Mouse (Mus musculus): ENCODE results near the gene Cdc14a. TPM values are rescaled to one million over a fixed set of nuclear protein-coding genes. Genes with fewer than 3 reads are reported as not detected.
"Not testable (repeated sequence)": the region's sequence is repeated elsewhere in the genome, so short reads cannot be mapped to it uniquely, and the experiment has no call there.

Cdc14a gene
- polyA plus RNA-seq, 2 experiments from 2014 or later, result 12.0 to 12.1 TPM

DNA sequence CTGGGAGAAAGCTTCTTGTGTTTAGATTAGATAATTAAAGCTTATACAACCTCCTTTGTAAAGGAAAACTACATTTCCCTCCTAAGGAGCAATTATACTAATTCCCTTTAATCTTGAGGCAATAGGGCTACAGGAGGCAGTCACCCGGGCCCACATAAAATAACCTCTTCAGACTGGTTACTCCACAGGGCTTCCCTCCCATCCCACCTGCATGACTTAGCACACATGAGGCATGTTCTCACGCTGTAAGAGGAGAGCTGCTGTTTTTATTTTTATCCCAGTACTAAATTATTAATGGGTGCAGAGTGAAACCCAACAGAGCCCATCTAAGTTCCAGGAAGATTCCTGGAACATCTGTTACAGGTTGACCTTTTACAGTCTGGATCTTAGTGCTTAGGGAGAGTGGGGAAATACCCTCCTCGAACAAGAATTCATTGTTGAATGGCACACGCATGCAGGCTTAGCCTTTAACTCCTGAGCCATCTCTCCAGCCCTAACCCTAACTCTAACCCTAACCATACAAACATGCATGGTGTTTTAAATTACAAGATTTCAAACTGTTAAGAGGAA is 54.9 kb downstream of the Cdc14a start:
- ATAC-seq, result no peak

DNA sequence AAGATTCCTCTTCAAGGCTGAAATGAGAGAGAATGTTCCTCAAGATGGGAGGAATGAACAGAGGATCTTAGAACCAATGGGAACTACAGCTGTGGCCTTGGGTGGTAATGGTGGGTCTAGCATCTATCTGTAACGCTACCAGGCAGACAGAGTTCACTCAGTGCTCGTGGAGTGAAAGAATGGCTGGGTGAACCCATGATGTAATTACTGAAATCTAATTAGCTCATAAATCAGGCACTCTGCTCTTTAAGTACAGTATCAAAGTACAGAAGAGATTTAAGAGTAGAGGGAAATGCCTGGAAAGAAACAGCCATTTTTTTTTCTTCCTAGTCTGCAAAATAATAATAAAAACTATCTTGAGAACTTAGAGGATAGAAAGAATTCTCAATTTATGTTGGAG is 57.7 kb downstream of the Cdc14a start:
- ATAC-seq, result no peak

DNA sequence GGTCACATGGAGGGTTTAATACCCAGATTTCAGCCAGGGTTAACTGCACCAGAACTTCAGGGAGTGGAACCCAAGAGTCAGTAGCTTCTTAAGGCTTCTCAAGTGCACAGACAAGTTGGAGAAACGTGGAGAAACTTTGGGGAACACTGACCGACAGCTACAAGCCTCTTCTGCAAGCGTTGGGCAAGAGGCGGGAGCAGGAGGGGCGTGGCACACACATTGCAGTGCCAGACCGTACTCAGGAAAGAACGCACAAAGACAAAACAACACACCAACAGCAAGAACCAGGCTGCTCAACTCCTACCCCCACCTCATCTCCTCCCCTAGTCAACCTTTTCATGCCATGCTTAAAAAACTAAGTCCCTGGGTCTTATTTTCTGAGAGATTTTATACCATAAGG is 61.9 kb downstream of the Cdc14a start:
- ATAC-seq, result no peak

DNA sequence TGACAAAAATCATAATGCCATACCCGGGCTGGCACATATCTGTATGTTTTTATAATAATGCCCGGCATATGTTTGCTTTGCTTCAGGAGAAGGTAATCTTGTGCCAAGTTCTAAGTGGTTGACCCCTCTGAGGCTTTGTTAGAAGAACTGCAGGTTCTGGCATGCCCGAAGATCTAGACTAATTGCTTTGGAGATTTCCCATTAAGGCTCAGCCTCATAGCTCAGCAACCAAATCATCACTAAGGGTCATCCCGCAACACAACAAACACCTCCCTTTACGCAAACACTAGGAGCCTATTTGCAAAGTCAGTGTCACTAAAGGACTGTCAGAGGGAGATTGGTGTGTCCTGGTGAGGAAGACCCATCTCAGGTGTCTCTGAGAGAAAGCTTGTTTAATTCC is 62.7 kb downstream of the Cdc14a start:
- ATAC-seq, result no peak

DNA sequence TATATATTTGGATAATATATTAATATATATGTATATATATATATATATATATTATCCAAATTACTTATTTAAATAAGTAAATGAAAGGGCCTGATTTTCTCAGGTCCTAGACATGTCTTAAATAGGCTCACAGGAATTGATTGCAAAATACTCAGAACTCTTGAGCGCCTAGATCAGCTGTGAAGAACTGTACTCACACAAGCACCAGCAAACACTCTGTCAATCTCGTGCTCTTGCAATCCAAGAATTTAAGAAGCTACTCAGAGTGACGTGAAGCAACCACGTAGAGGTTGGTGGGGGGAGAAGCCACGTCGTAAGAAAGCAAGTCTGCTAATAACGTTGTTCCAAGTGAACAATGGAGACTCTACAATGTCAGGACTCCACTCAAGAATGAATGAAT is 66.0 kb downstream of the Cdc14a start:
- ATAC-seq, result no peak

DNA sequence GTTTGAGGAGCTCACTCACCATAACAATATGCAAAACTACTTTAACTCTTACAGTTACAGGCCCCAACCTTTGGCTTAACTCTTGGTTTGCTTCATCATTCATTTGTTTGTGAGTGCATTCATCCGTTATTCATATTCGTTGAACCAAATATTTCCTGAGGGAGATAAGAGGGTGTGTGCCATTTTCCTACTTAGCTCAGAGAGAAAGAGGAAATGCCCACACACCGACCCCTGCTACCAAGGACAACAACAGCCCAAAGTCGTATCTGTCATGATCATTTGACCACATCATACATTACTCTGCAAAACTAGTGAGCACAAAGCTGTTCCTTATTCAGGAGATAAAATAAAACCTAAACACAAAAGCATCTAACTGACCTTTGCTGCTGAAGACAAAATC is 66.7 kb downstream of the Cdc14a start:
- no peak for ATAC-seq

DNA sequence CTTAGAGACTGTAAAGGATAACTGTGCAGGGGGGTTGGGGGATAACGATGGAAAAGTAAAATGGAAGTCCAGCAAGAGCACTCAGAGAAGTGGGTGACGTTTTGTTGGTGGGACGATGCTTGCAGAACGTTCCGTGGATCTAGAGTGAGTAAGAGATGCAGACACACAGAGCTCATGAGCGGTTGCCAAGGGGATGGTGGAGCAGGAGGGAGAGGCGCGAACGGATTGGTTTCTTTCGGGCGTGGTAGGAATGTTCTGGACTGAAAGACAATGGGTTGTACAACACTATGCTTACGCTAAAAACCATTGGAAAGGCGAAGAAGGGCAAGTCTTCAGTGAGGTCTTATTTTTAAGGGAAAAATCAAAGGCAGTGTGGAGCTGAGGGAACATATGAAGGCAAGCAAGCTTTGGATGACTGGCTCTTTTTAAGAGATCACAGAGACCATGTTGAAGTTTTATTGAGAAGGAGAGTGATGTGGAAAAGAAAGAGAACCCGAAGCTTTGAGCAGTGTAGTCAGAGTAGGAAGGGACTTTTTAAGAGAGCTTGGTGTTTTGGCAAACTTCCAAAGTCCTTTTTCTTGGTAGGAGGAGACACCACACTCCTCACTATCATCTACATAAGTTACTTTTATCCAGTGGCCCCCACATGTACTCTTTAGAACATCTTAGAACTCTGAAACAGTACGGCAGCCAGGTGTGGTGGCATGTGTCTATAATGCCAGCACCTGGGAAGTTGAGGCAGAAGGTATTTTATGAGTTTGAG is 68.6 kb downstream of the Cdc14a start:
- no peak for ATAC-seq

DNA sequence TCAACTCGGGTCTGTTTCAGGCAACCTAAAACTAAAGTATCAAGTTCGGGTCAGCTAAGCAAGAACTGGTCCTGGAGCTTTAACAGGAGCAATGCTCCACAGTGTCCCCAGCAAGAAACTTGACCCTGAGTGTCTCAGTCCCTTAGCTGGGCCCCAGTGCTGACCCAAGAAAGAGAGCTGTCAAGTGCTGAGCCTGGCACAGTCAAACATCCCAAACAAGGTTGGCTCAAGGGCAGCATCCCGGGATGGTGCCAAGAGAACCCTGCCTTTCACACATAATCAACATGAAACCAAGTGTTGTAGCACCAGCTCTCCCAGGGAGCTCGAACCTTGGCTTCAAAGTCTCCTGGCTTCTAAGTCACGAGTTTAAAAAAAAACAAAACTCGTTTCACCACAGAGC is 71.3 kb downstream of the Cdc14a start:
- no peak for ATAC-seq

DNA sequence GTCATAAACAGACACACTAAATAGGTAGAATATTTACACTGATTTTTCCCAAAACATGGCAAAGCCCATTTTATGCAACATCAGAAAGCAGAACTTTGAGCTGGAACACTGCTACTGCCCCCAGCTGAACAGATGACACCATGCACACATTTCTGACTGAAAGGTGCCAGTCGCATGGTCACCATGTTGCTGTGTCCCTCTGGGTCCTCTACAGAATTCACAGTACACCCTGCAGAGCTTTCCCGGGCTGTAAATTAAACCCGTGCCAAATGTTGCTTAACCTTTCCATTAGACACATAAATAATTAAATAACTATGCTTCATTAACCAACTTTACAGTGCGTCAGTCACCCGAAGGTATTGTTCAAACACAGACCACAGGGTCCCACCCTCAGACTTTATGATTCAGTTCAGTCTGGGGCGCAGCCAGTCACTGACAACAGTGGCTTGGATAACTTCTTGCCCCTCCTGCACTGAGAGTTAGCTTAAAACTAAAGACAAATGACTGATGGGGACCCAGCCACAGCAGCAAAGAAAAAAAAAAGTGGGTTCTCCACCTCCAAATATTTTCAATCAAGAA is 73.4 kb downstream of the Cdc14a start:
- ATAC-seq, result no peak

DNA sequence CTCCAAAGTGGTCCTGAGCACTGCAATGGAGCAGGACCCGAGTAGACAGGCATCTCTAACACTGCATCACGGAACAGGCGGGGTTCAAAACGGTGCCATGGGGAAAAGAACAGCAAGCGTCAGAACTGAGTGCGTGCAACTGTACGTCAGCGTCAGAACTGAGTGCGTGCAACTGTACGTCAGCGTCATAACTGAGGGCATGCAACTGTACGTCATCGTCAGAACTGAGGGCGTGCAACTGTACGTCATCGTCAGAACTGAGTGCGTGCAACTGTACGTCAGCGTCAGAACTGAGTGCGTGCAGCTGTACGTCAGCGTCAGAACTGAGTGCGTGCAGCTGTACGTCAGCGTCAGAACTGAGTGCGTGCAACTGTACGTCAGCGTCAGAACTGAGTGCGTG is 76.3 kb downstream of the Cdc14a start:
- not testable (repeated sequence) for ATAC-seq

DNA sequence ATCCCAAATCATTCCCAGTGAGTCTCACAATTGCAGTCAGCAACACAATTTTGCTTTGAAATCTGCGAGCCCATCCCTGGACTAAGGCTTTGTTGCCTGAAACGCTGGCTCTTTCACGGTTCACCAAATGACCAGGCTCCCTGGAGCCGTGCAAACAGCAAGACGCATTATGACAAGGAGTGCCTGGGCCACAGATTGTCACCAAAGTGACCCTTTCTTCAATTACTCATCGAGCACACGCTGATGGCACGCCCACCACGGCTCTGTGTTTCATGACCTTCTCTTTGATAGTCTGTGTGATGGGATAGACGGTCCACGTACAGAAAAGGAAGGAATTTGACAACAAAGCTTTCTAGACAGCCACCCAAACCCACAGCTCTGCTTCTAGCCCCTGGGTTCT is 78.6 kb downstream of the Cdc14a start:
- no peak for ATAC-seq

DNA sequence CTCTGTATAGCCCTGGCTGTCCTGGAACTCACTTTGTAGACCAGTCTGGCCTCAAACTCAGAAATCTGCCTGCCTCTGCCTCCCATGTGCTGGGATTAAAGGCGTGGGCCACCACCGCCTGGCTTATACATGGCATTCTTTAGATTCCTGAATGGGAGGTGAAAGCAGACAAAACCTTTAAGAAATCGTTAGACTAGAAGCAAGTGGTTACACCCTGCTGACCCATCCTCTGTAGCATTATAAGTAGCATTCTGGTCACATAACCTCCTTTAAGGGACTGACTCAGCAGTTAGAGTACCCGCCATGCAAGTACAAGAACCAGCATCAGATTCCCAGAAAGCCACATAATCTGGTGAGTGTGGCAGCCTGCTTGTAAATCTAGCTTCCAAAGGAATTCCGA is 81.6 kb downstream of the Cdc14a start:
- ATAC-seq, result no peak

DNA sequence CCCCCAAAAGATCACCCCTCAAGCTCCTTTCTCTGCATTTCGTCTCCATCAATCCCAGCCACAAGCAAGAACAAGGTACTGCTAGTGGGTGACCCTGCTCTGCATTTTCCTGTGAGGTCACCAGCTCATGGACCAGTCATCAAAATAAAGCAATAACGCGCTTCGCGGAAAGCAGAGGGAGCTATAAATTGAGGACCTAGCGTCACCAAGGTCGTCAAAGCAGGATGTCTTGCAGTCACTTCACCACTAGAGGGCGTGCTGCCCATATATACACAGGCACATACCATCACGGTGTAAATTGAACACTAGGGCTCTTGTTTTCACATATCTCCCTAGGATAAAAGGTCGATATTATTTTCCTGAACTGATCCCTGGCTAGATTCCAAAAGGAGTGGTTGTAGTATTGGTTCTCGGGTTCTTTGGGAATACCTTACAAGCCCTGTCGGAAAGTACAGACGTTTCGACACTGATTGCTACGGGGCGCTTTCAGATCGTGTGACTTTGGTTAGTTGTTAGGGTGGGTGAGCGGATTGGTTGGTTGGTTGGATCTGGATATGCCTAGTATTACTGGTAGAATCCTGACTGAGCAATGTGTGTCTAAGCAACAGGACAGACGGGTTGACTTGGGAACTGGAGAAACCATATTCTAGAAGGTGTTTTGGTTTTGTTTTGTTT is 82.7 kb downstream of the Cdc14a start:
- peak; percentile 92 for ATAC-seq

DNA sequence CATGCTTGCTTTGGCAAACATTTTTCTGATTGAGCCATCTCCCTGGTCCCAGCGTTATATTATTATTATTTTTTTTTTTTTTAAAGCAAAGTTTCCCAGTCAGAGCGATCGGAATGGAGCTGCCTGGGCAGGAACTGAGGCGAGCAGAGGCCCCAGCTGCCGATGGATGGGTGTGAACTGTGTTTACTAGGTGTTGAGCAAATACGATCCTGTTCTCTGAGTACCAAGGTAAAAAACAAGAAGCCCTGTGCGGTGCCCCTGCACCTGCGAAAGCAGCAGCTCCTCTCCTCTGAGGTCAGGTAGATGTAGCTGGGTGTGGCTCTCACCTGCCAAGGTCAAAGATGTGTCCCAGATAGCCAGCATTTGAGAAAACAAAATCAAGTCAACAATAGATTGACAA is 83.6 kb downstream of the Cdc14a start:
- no peak for ATAC-seq

DNA sequence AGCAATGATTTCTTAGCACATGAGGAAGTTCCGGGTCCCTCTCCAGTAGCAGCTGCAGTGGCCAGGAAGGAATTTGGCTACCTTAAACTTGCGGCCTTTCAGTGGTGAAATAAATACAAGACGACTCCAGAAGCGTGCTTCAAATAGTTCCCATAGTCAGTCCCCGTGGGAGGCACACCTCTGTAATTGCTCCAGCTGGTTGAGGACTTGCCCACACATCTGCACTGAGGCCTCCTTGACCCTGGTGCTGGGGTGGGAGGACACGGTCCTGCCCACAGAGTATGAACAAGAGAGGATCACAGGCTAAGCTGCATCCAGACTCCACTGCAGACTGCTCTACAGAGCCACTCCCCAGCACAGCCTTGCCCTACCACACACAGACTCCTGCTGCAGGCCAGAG is 85.2 kb downstream of the Cdc14a start:
- no peak for ATAC-seq

DNA sequence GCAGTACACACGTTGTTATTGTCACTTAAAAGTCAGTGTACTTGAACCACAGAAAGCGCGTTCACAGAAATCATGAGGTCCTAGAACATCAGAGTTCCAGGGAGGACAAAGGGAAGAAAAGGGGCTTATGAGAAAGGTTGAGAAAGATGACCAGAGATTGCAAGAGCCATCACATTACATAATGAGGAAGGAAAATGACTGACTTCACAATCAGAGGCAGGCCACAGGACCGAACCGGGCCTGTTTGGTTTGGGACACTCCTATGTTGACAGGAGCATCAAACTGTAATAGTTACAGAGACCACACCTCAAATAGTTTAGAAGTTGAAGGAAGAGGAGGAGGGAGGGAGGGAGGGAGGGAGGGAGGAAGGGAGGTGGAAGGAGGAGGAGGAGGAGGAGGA is 86.0 kb downstream of the Cdc14a start:
- no peak for ATAC-seq

DNA sequence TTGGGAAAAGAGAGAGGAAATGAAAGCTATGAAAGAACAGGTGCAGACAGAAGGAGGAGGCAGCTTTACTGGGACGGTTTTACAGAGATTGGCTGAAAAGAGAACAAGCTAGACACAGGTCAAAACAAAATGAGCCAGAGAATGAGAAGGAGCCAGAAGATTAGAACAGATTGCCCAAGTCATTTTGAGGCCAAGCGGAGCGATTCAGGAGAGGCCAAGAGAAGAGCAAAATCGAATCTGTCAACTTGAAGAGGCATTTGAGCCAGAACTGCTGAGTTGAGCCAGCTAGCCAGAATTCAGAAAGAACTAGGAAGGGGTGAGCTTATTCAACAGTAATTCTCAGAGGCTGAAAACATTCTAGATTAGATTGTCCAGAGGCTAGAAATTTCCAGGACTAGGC is 88.8 kb downstream of the Cdc14a start:
- ATAC-seq, result no peak

DNA sequence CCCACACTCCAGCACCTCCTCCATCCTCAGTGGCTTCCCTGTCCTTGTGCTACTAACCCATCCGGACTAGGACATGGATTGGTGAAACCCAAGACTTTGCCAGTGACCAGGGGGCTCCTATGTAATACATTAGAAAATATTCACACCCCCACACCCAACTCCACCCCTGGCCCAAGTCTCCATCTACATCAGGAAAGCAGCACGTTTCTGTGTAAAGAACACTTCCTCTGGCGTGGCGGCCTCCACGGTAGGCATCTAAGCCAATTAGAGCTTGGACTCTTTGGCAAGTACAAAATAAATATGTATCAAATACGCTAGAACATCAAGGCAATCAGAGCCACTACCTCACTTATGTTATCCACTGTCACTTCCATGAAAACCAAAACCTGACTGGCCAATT is 90.1 kb downstream of the Cdc14a start:
- no peak for ATAC-seq

DNA sequence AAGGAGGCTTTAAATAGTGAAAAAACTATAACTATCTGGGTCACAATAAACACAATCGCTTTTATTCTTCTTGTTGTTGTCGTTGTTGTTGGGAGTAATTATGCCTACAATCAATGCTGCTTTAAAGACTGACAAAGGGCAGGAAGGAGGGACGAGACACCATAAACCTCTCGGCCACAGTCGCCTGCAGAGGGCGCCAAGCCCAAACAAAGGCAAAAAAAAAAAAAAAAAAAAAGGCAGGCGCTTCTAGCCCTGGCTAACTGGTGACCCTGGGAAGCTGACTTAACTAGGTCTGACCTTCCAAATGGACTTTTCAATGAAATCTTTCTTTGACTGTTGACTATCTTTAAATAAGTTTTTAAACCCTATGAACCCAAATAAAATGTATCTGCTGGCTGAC is 90.6 kb downstream of the Cdc14a start:
- no peak for ATAC-seq

DNA sequence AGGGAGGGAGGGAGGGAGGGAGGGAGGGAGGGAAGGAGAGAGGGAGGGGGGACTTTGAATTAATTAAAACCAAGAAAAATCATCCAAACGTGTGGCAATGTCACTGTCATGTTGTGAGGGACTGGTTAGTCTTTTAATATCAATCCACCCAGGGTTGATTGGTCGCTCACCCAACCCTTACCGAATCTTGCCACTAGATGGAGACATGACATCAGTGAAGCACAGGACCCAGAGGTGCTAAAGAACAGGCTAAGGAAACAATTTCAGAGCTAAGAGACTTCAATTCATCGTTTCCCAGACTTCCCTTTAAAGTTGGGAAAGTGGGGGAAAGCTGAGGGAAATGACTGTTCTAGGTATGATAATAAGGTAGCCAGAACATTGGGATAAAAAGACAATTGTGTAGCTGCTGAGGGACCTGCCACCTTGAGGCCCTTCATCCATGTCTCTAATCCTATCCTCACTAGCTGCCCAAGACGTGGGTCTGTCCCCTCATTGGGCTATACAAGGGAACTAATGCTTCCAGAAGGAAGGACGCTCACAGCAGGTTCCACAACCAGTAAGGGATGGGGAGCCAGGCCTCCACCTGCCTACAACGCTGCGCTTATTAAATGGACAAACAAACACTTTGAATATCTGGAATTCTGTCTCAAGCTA is 91.9 kb downstream of the Cdc14a start:
- peak; percentile 78 for ATAC-seq

DNA sequence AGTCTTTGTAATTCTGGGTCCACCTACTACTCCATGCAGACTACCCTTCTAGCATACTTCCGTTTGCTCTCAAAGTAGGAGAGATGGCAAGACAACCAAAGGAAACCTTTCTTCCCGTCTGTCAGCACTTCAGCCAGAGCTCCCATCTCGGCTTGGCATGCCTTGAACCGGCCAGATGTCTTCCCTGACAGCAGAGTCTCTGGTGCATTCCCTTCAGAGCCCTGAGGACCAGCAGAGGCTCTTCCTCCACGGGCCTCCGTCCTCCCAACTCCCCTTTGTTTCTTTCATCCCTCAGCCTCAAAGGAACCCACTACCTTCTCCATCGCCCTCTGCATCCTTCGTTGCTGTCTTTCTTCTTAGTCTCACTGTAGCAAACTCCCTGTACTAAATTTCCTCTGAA is 93.9 kb downstream of the Cdc14a start:
- ATAC-seq, result no peak

DNA sequence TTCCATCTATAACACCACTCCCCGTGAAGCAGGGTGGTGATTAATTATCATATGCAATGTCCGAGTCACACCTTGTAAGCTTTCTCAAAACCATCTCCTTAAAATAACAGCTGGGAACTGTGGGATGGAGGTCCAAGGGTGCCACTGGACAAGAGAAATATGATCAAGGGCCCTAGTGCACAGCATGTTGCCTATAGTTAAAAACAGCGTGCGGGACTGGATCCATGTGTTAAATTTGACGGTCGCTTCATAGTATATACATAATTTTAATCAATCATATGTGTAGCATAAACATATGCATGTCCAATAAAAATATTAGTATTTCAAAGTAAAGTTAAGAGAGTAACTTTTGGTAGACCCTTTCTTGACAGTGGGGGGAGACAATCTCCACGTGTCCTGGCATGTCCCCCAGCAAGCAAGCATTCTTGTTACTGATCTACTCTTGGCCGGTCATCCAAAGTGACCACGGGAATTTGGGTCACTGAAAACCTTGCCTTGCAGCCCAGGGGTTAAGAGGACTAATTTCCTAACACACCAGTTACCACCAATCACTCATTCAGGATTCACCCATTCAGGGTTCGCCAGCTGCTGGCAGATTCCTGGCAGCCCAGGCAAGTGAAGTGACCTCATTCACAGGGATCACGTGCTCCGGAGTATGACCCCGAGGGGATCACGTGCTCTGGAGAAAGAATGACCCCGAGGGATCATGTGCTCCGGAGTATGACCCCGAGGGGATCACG is 94.6 kb downstream of the Cdc14a start:
- no peak for ATAC-seq

DNA sequence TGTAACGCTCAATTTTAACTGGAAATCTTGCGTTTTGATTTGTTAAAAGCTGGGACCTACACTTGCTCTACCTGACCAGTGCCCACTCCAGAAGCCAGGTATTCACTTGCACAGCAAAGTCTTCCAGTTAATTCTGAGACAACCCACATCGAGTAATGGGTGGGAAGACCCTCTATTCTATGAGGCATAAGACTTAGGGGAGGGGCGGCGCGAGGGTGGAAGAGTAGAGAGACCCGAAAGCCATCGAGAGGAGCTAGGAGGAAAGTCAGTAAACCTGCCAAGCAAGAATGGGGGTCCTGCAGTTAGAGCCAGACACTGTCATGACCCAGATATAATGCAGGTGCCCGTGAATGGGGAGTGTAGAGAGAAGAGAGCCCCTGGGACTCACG is 96.2 kb downstream of the Cdc14a start:
- ATAC-seq, result no peak

Data from activated CD4-positive, CD25-positive, alpha-beta regulatory T cell, adult 4 months (primary cell).